Mouse (Mus musculus) gastrocnemius, postnatal 14 days (tissue): ENCODE measurements around the gene Gm11273. TPM values are rescaled to one million over a fixed set of nuclear protein-coding genes. Genes with fewer than 3 reads are reported as not detected.

Source experiments
- DNase-seq: peaks from one replicate; pipeline ENCODE4 v3.0.0; 2021; ENCODE audit warnings: mixed read lengths
- intact Hi-C: fragments of 180-260 bp; cut with DNase I; formaldehyde crosslinking; loops from one replicate; pipeline ENCODE4 v1.15.1; 2025; ENCODE audit warnings: low total_unique reads
- total RNA-seq, 2 experiments: library from RNA; stranded (reverse); gene quantifications; 2 replicates each; pipeline ENCODE4 v1.2.3; 2021

Gene Gm11273
- total RNA-seq, 2 experiments from 2014 or later = 119 to 152 TPM

- DNase-seq = no peak
- intact Hi-C loops = no loop called here
These were observed 47.1 kb downstream of the Gm11273 start for GRCm38 (mm10) chr13:21454133-21454532.

- peak; percentile 76 for DNase-seq
- intact Hi-C loops = no loop called here
These were observed 47.8 kb downstream of the Gm11273 start, which contains the start of gene Zscan26 for GRCm38 (mm10) chr13:21453449-21453848. Zscan26 (minus strand) TSS chr13:21453730.

- DNase-seq = no peak
- intact Hi-C loops = no loop called here
These were observed 48.2 kb downstream of the Gm11273 start for GRCm38 (mm10) chr13:21453042-21453441.

Other genes with a start within 250 kb of the Gm11273 start
- gene Gpx5, start 208.7 kb downstream of the Gm11273 start, total RNA-seq = not detected
- not detected for gene Gpx6, start 189.3 kb downstream of the Gm11273 start, total RNA-seq
- not detected for gene Olfr1367, start 154.5 kb downstream of the Gm11273 start, total RNA-seq
- gene Zscan12, start 138.6 kb downstream of the Gm11273 start, total RNA-seq = 1 to 10 TPM; 5.5 to 5.9 TPM
- gene Zkscan3, start 98.7 kb downstream of the Gm11273 start, total RNA-seq = 10 to 100 TPM; 14.8 TPM
- gene Pgbd1, start 60.4 kb downstream of the Gm11273 start, total RNA-seq = under 1 TPM; 0.20 to 0.27 TPM
- 10 to 100 TPM in 1 of 2 experiments, 1 to 10 TPM in 1; 8.9 to 10.8 TPM for gene Zscan26, start 47.7 kb downstream of the Gm11273 start, total RNA-seq
- under 1 TPM in 1 of 2 experiments, not detected in 1; 0.23 TPM for gene Nkapl, start 32.9 kb downstream of the Gm11273 start, total RNA-seq
- gene Zkscan4, start 22.5 kb downstream of the Gm11273 start, total RNA-seq = under 1 TPM; 0.76 to 0.86 TPM
- not detected for gene Gm10065, start 22.0 kb downstream of the Gm11273 start, total RNA-seq
- 10 to 100 TPM; 12.8 to 13.8 TPM for gene AK157302, start 6.2 kb downstream of the Gm11273 start, total RNA-seq
- 1 to 10 TPM; 6.1 to 7.4 TPM for gene Zkscan8, start 29.7 kb upstream of the Gm11273 start, total RNA-seq
- not detected for gene Olfr1366, start 41.4 kb upstream of the Gm11273 start, total RNA-seq
- not detected for gene Olfr1535, start 58.5 kb upstream of the Gm11273 start, total RNA-seq
- not detected for gene Olfr1364, start 80.3 kb upstream of the Gm11273 start, total RNA-seq
- gene Olfr1362, start 112.6 kb upstream of the Gm11273 start, total RNA-seq = not detected
- not detected for gene Olfr11, start 141.1 kb upstream of the Gm11273 start, total RNA-seq
- gene Olfr1361, start 162.0 kb upstream of the Gm11273 start, total RNA-seq = not detected
- not detected for gene Olfr1360, start 176.0 kb upstream of the Gm11273 start, total RNA-seq
- gene Olfr1359, start 196.7 kb upstream of the Gm11273 start, total RNA-seq = not detected
- gene Hist1h2bl, start 214.7 kb upstream of the Gm11273 start, total RNA-seq = 10 to 100 TPM; 79.9 to 84.7 TPM
- gene Hist1h2ai, start 215.0 kb upstream of the Gm11273 start, total RNA-seq = 10 to 100 TPM; 70.5 to 87.6 TPM
- 100 to 1,000 TPM; 108 to 117 TPM for gene Hist1h3h, start 216.2 kb upstream of the Gm11273 start, total RNA-seq
- gene Hist1h2bm, start 220.6 kb upstream of the Gm11273 start, total RNA-seq = 10 to 100 TPM; 20.2 to 23.0 TPM
- gene Hist1h4j, start 233.6 kb upstream of the Gm11273 start, total RNA-seq = 10 to 100 TPM; 15.5 to 16.2 TPM
- gene Hist1h4k, start 249.1 kb upstream of the Gm11273 start, total RNA-seq = 100 to 1,000 TPM; 174 TPM